Mouse (Mus musculus) hindbrain, embryonic 11.5 days (tissue): ENCODE results near the gene Ppp1r21. TPM values are rescaled to one million over a fixed set of nuclear protein-coding genes. Genes with fewer than 3 reads are reported as not detected.

Experiments used
- ATAC-seq: fragments of 200-750 bp; cut with Nextera tagmentation; 2 replicates; pipeline ENCODE4 v1.8.0; 2017; ENCODE audit warnings: mild to moderate bottlenecking, moderate TSS enrichment, moderate library complexity; ENCODE audit not compliant: low FRiP score
- DNase-seq: peaks from one replicate; pipeline ENCODE4 v3.0.0-alpha.2; 2015; ENCODE audit warnings: low spot score
- H3K27ac ChIP-seq: fragments of 300-500 bp; sonication (generic); 2 replicates; pipeline ENCODE4 v1.5.1; 2014; ENCODE audit warnings: mild to moderate bottlenecking, low read depth, low read length
- H3K27me3 ChIP-seq: fragments of 300-500 bp; sonication (generic); 2 replicates; pipeline ENCODE4 v1.6.1; 2014; ENCODE audit warnings: mild to moderate bottlenecking, low read length, moderate library complexity, mixed read lengths; ENCODE audit not compliant: control insufficient read depth, insufficient read depth
- H3K36me3 ChIP-seq: fragments of 300-500 bp; sonication (generic); 2 replicates; pipeline ENCODE4 v1.6.1; 2014; ENCODE audit warnings: mild to moderate bottlenecking, low read length, moderate library complexity, mixed read lengths; ENCODE audit not compliant: control insufficient read depth, insufficient read depth
- H3K4me1 ChIP-seq: fragments of 300-500 bp; sonication (generic); replicated peaks from 2 replicates; pipeline ENCODE4 v1.6.1; 2014; ENCODE audit warnings: low read length, mixed read lengths; ENCODE audit not compliant: control insufficient read depth, insufficient read depth
- H3K4me2 ChIP-seq: fragments of 300-500 bp; sonication (generic); replicated peaks from 2 replicates; pipeline ENCODE4 v1.6.1; 2014; ENCODE audit warnings: mild to moderate bottlenecking, low read depth, low read length
- H3K4me3 ChIP-seq: fragments of 300-500 bp; sonication (generic); 2 replicates; pipeline ENCODE4 v1.5.1; 2014; ENCODE audit warnings: low read depth, low read length
- H3K9ac ChIP-seq: fragments of 300-500 bp; sonication (generic); 2 replicates; pipeline ENCODE4 v1.6.1; 2014; ENCODE audit warnings: low read depth, low read length
- H3K9me3 ChIP-seq: fragments of 300-500 bp; sonication (generic); 2 replicates; pipeline ENCODE4 v1.6.1; 2016; ENCODE audit warnings: low read length; ENCODE audit not compliant: control insufficient read depth
- WGBS: fragments of 180-500 bp; shearing (Covaris S2); extraction: QIAGEN DNeasy Blood & Tissue Kit; methylation state at CpG from one replicate; pipeline ENCODE4 v1.1.7; 2014; 5-methylcytosine and 5-hydroxymethylcytosine counted together
- polyA plus RNA-seq: library from polyadenylated mRNA; unstranded; fragments of >200 nt; fragmentation: Nextera tagmentation; extraction: Ambion mirVana; gene quantifications from 2 replicates; pipeline ENCODE4 v1.2.1, GENCODE M21; 2014

The Ppp1r21 gene
- polyA plus RNA-seq, 1 experiment from 2014 or later: 28.6 TPM

DNA sequence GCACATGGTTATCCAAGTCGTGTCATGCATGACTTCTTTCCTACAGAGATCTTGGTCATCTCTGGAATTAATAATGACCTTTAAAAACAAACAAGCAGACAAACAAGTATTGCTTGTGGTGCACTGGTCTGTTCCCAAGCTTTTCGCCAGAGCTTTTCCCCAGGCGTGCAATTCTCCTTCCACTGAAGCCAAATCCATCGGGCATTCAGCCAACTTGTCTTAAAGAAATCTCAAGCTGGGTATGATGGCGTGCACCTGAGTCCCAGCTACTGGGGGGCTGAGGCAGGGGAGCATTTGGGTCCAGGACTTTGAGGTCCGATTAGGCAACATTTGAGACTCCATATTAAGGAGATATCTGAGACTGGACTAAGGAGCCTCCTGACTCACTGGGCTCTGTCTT lies 60.3 kb downstream of the Ppp1r21 start:
- Histone ChIP-seq H3K4me3 (no peak overlapping the region), H3K36me3 (no peaks in the 10 kb centered on the region), H3K4me2 (no peak overlapping the region), H3K27ac (no peak overlapping the region), H3K4me1 (no peaks in the 10 kb centered on the region), H3K9ac (no peak overlapping the region), H3K27me3 (no peaks in the 10 kb centered on the region), H3K9me3 (no peaks in the 10 kb centered on the region)
- ATAC-seq (no peak), DNase-seq (no peak)
- WGBS: 93% methylated on average over 6 of the region's 6 CpGs

DNA sequence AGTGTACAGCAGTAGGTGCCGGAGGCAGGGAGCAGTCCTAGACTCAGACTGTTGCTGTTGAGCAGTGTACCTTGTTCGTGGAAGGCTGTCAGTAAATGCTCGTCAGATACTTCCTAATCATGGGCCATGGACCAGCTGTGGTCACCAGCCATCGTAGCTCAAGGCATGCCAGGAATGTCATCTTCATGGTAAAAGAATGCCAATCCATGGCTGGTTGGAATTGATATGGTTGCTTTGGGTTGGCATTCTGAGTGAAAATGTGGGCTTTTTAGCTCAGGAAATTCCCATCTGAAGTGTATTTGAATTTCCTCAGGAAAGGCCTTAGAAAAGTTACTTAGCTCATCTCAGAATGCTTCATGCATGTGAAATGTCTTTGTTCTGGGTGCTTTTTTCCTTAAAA lies 65.2 kb downstream of the Ppp1r21 start:
- Histone ChIP-seq H3K36me3 (no peaks in the 10 kb centered on the region), H3K4me2 (no peak overlapping the region), H3K27me3 (no peaks in the 10 kb centered on the region), H3K4me1 (no peaks in the 10 kb centered on the region; the same call in 1 of the 2 replicates), H3K27ac (no peak overlapping the region), H3K9ac (no peak overlapping the region), H3K4me3 (no peak overlapping the region), H3K9me3 (no peaks in the 10 kb centered on the region)
- no peak for ATAC-seq
- whole genome bisulfite sequencing: 87% methylated on average over 4 of the region's 4 CpGs
- no peak for DNase-seq

DNA sequence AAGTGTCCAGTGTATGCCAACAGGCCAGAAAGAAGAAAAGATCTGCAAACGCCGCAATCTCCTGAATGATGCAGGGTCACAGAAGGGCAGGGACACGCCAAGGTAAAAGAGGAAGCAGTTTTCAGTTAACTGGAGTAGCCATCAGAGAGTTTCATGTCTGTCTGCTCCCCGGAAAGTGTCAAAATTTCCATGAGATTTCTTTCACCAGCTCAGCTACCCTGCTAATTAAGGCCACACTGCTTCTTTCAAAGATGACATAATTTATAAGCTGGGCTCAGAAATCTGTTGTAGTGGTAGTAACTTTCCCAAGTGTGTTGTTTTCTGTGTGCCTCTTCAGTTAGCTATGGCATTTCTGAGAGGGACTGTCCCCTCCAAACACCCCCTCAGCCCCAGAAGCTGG lies 66.2 kb downstream of the Ppp1r21 start:
- Histone ChIP-seq H3K36me3 (no peaks in the 10 kb centered on the region), H3K27ac (no peak overlapping the region), H3K9ac (no peak overlapping the region), H3K4me3 (no peak overlapping the region), H3K9me3 (no peaks in the 10 kb centered on the region), H3K27me3 (no peaks in the 10 kb centered on the region), H3K4me1 (no peaks in the 10 kb centered on the region; the same call in 1 of the 2 replicates), H3K4me2 (no peak overlapping the region)
- no peak for ATAC-seq
- no peak for DNase-seq
- WGBS: 84% methylated on average over 4 of the region's 4 CpGs

DNA sequence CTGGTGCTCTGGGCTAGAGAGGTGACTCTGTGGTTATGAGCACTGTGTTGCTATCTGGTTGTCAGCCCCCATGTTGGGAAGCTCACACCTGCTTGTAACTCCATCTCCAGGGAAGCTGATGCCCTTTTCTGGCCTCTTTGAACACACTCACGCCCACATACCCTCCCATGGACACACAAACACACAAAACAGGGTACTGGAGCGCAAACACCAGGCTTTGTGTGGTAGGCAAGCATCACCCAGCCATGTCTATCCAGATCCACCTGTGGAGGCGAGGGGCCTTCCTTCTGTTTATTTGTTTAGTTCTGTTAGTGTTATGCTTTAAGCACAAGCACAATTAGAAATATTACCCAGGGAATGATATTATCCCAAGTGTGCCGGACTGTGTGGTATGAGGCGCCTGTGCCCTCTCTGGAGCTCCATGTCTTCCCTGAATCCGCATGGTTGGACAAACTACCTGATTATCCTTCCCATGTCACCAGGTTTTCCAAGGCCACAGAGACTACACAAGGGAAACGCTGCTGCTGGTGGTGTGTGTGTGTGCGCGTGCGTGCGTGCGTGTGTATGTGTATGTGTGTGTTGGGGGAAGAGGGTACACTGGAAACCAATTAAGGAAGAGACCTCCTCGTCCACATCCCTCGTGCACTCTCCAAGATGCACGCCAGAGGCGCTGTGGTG lies 66.8 kb downstream of the Ppp1r21 start:
- H3K4me2 ChIP-seq: peak overlapping the region; percentile 85
- DNase-seq: peak; percentile 89
- no peak overlapping the region for H3K9ac ChIP-seq
- H3K27ac ChIP-seq: peak overlapping the region; percentile 62; the same call in 1 of the 2 replicates
- no peaks in the 10 kb centered on the region for H3K27me3 ChIP-seq
- no peaks in the 10 kb centered on the region; the same call in 1 of the 2 replicates for H3K4me1 ChIP-seq
- 32% methylated on average over 16 of the region's 16 CpGs for WGBS
- peak overlapping the region; percentile 49 for H3K4me3 ChIP-seq
- no peaks in the 10 kb centered on the region for H3K9me3 ChIP-seq
- peak; percentile 11; the same call in 1 of the 2 replicates for ATAC-seq
- no peaks in the 10 kb centered on the region for H3K36me3 ChIP-seq

DNA sequence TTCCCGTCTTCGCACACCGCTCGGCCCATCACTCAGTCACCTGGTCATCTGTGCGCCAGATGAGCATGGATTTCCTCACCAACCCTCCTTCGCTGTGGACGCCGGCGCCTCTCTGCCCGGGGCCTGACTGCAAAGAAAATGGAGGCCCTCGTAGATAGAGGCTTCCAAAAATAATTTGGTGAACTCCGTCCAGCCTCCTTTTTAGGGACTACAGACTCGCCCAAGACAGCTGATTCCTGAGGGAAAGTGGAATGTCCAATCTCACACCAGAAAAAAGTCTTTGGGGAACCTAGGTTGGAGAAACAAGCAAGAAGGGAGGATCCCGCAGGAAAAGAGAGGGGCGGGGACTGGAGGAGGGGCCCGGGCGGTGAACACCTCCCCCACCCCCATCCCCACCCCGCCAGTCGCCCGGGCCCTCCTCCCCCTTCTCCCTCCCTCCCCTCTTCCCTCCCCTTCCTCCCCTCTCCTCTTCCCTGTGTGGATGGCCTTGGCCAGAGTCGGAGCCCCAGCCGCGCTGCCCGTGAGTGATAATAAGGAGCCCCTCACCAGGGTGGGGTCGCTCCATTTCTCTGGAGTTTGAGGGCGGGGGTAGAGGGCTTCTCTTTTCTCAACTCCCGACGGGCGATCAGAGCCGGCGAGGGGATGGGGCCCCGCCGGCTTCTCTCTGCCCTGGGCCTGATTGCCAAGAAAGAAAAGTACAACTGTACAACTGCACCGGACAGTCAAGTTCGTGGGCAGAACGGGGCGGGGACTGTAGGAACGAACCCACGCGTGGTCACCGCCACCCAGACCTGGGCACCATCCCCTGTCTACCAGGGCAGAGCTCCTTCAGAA lies 67.5 kb downstream of the Ppp1r21 start, which contains the start of gene Ston1:
TSS of gene Ston1 (plus strand) at position 463 of the 834 bp plus-strand sequence.
- under 1% methylated on average over 35 of the region's 41 CpGs for WGBS
- Histone ChIP-seq H3K27me3 (no peaks in the 10 kb centered on the region), H3K4me3 (peak within 1 kb of the TSS; percentile 49), H3K4me1 (no peaks in the 10 kb centered on the region; the same call in 1 of the 2 replicates), H3K27ac (peak within 1 kb of the TSS; percentile 62), H3K9ac (peak within 1 kb of the TSS; percentile 69), H3K36me3 (no peaks in the 10 kb centered on the region), H3K4me2 (peak within 1 kb of the TSS; percentile 85), H3K9me3 (no peaks in the 10 kb centered on the region)
- ATAC-seq (peak; percentile 92), DNase-seq (peak; percentile 72)

DNA sequence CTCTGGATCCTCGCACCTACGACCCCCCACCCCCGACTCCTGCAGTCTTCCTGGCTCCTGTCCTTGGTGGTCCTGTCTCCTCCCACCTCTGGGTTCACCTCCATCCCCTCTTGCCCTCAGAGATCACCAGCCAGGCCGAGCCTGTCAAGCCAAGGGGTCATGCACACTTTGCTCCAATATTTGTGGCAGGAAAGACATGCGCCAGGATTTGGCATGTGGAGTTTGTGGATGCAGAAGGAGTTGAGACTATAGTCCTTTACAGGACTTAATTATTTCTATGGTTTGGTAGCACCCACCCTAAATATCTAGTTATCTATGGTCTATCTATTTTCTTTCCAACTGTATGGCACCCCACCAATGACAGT lies 68.1 kb downstream of the Ppp1r21 start:
- no peak for ATAC-seq
- 5% methylated on average over 5 of the region's 5 CpGs for WGBS
- Histone ChIP-seq H3K4me1 (no peaks in the 10 kb centered on the region; the same call in 1 of the 2 replicates), H3K27ac (peak overlapping the region; percentile 62; the same call in 1 of the 2 replicates), H3K4me2 (peak overlapping the region; percentile 85), H3K27me3 (no peaks in the 10 kb centered on the region), H3K9ac (peak overlapping the region; percentile 69), H3K4me3 (peak overlapping the region; percentile 49), H3K36me3 (no peaks in the 10 kb centered on the region), H3K9me3 (no peaks in the 10 kb centered on the region)
- no peak for DNase-seq

DNA sequence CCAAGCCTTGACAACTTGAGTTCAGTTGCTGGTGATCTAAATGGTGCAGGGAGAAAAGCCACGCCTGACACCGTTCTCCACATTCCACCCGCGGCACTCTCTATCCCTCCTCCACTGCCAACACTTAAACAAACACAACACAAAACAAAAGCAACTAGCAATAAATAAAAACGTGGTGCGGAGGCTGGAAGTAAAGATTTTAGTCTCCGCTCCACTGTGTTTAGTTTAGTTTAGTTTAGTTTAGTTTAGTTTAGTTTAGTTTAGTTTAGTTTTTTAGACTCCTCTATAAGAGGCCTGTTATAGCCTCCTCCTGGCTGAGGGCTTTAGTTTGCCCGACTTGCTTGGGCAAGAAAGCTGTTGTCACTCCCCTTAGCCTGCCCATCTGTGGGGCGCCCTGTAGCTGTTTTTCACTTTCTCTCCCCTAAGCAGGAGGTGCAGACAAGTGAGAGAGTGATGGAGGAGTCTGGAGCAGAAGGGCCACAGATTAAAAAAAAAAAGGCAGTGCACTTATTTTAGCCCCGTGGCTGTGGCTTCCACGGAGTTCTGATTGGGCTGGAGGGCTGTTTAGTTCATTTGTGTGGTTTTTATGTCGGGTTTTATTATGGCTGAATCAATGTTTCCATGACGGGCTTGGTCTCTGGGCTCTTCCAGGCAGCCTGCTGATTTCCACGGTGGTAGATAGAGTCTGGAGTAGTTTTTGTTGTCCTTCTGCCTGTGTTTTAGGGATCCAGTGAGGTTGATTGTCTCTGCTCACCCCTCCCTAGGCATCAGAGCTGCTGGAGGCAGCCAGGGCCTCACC lies 68.9 kb downstream of the Ppp1r21 start:
- WGBS: 19% methylated on average over 14 of the region's 14 CpGs
- Histone ChIP-seq H3K4me3 (no peak overlapping the region), H3K36me3 (no peaks in the 10 kb centered on the region), H3K9ac (no peak overlapping the region), H3K27ac (no peak overlapping the region), H3K9me3 (no peaks in the 10 kb centered on the region), H3K4me1 (no peaks in the 10 kb centered on the region; the same call in 1 of the 2 replicates), H3K27me3 (no peaks in the 10 kb centered on the region), H3K4me2 (peak overlapping the region; percentile 85)
- DNase-seq (peak; percentile 29), ATAC-seq (no peak)

DNA sequence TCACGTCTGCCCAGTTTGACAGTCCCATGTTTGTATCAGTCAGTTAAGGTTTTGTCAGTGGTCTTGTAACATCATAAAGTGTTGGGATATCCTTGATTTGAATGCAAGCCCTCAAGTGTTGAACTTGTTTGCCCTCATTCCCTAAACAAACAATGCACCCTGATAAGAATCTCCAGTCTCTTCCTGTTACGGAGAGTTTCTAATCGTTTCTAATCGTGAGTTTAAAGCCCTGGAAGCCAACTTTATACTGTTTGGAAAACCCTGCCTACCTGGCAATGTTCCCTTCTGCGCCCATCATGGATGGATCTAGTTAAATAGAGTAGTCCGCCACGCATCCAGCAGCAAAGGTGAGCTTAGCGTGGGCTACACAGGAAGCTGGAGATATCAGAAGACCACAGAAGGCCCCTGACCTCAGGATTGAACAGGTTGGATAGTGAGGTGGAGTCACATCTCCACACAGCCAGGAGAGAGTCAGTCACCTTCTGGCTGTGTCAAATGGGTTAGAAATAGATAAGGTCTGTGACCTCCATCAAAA lies 70.6 kb downstream of the Ppp1r21 start:
- Histone ChIP-seq H3K27me3 (no peaks in the 10 kb centered on the region), H3K9me3 (no peaks in the 10 kb centered on the region), H3K27ac (no peak overlapping the region), H3K4me1 (no peaks in the 10 kb centered on the region; the same call in 1 of the 2 replicates), H3K4me2 (no peak overlapping the region), H3K9ac (no peak overlapping the region), H3K36me3 (no peaks in the 10 kb centered on the region), H3K4me3 (no peak overlapping the region)
- 89% methylated on average over 8 of the region's 8 CpGs for WGBS
- ATAC-seq: no peak
- no peak for DNase-seq
